Comparison of ENCODE assay signal across 20 mouse cellular contexts in genomic region chr10:116701281-116701680, GRCm38 (mm10).
"Had no signal": no experiment of that assay in that cellular context is flagged by ENCODE, and none has a peak within 500 bp of the region (broad histone marks: within the 10 kb centered on the region; RNA-seq: fewer than 3 reads in every experiment).

No protein-coding gene starts in this region.

- H3K27me3 ChIP-seq: liver, embryonic 13.5 days; megakaryocyte, embryonic 14.5 days; midbrain, embryonic 13.5 days; neural tube, embryonic 13.5 days; stomach, embryonic 15.5 days had no signal

- H3K36me3 ChIP-seq: liver, embryonic 13.5 days; midbrain, embryonic 10.5 days; midbrain, embryonic 13.5 days; neural tube, embryonic 13.5 days; stomach, embryonic 15.5 days had no signal

- DNase-seq: kidney, adult 18-20 months; kidney, adult 9 months; kidney, postnatal 14 days; kidney, postnatal 4 days; layer of hippocampus, postnatal 36 days; liver, embryonic 13.5 days; retina, postnatal 1 day; right cerebral cortex, postnatal 25 days; spleen, adult 18-20 months; thymus, postnatal 25 days had no signal

- H3K4me1 ChIP-seq: liver, embryonic 13.5 days; megakaryocyte, embryonic 14.5 days; midbrain, embryonic 13.5 days; stomach, embryonic 15.5 days had no signal

- H3K4me2 ChIP-seq: liver, embryonic 13.5 days; midbrain, embryonic 13.5 days; neural tube, embryonic 13.5 days; stomach, embryonic 15.5 days had no signal

- H3K4me3 ChIP-seq: left cerebral cortex, adult 2 months; liver, embryonic 13.5 days; megakaryocyte, embryonic 14.5 days; midbrain, embryonic 10.5 days; midbrain, embryonic 13.5 days; myocyte; neural tube, embryonic 13.5 days; stomach, embryonic 15.5 days had no signal

- ATAC-seq: inflammation-experienced regulatory T-cells, adult 6 months; intestine, embryonic 16.5 days; midbrain, embryonic 13.5 days; midbrain, embryonic 16.5 days had no signal

- H3K9me3 ChIP-seq: liver, embryonic 13.5 days; midbrain, embryonic 10.5 days; midbrain, embryonic 13.5 days; neural tube, embryonic 13.5 days; stomach, embryonic 15.5 days had no signal

- H3K27ac ChIP-seq: left cerebral cortex, adult 2 months; liver, embryonic 13.5 days; midbrain, embryonic 10.5 days; midbrain, embryonic 13.5 days; neural tube, embryonic 13.5 days; stomach, embryonic 15.5 days had no signal

- H3K9ac ChIP-seq: liver, embryonic 13.5 days; midbrain, embryonic 13.5 days; neural tube, embryonic 13.5 days; stomach, embryonic 15.5 days had no signal
